Mouse (Mus musculus) heart, embryonic 11.5 days (tissue): ENCODE results near the gene Tbca. TPM values are rescaled to one million over a fixed set of nuclear protein-coding genes. Genes with fewer than 3 reads are reported as not detected.
A peak's percentile ranks its signal among the peaks of the same experiment; 100 is the strongest.

Experiments
- ATAC-seq: fragments of 200-750 bp; cut with Nextera tagmentation; replicated peaks from 2 replicates; pipeline ENCODE4 v1.8.0; 2017; ENCODE audit warnings: moderate library complexity; ENCODE audit not compliant: insufficient number of reproducible peaks, low FRiP score, low TSS enrichment
- H3K27ac ChIP-seq: fragments of 300-500 bp; sonication (generic); 2 replicates; pipeline ENCODE4 v1.5.1; 2014; ENCODE audit warnings: mild to moderate bottlenecking, low read depth, low read length
- H3K27me3 ChIP-seq: fragments of 300-500 bp; sonication (generic); 2 replicates; pipeline ENCODE4 v1.6.1; 2014; ENCODE audit warnings: mild to moderate bottlenecking, low read length, mixed read lengths; ENCODE audit not compliant: control insufficient read depth, insufficient read depth
- H3K36me3 ChIP-seq: fragments of 300-500 bp; sonication (generic); 2 replicates; pipeline ENCODE4 v1.6.1; 2014; ENCODE audit warnings: mild to moderate bottlenecking, low read length, moderate library complexity, mixed read lengths; ENCODE audit not compliant: control insufficient read depth, insufficient read depth
- H3K4me1 ChIP-seq: fragments of 300-500 bp; sonication (generic); 2 replicates; pipeline ENCODE4 v1.6.1; 2014; ENCODE audit warnings: low read length; ENCODE audit not compliant: control insufficient read depth, insufficient read depth
- H3K4me2 ChIP-seq: fragments of 300-500 bp; sonication (generic); 2 replicates; pipeline ENCODE4 v1.6.1; 2014; ENCODE audit warnings: mild to moderate bottlenecking, moderate library complexity
- H3K4me3 ChIP-seq: fragments of 300-500 bp; sonication (generic); 2 replicates; pipeline ENCODE4 v1.5.1; 2014; ENCODE audit warnings: low read depth, low read length
- H3K9ac ChIP-seq: fragments of 300-500 bp; sonication (generic); 2 replicates; pipeline ENCODE4 v1.6.1; 2014; ENCODE audit warnings: mild to moderate bottlenecking, low read depth, low read length, moderate library complexity
- H3K9me3 ChIP-seq: fragments of 300-500 bp; sonication (generic); replicated peaks from 2 replicates; pipeline ENCODE4 v1.6.1; 2016; ENCODE audit warnings: low read length; ENCODE audit not compliant: control insufficient read depth
- WGBS: fragments of 180-500 bp; shearing (Covaris S2); extraction: QIAGEN DNeasy Blood & Tissue Kit; methylation state at CpG from one replicate; pipeline ENCODE4 v1.1.7; 2014; ENCODE audit not compliant: insufficient replicate concordance; 5-methylcytosine and 5-hydroxymethylcytosine counted together
- polyA plus RNA-seq: library from polyadenylated mRNA; unstranded; fragments of >200 nt; fragmentation: Nextera tagmentation; extraction: Ambion mirVana; gene quantifications from 2 replicates; pipeline ENCODE4 v1.2.1, GENCODE M21; 2014

The Tbca gene
- polyA plus RNA-seq, 1 experiment from 2014 or later, result 258 TPM

DNA sequence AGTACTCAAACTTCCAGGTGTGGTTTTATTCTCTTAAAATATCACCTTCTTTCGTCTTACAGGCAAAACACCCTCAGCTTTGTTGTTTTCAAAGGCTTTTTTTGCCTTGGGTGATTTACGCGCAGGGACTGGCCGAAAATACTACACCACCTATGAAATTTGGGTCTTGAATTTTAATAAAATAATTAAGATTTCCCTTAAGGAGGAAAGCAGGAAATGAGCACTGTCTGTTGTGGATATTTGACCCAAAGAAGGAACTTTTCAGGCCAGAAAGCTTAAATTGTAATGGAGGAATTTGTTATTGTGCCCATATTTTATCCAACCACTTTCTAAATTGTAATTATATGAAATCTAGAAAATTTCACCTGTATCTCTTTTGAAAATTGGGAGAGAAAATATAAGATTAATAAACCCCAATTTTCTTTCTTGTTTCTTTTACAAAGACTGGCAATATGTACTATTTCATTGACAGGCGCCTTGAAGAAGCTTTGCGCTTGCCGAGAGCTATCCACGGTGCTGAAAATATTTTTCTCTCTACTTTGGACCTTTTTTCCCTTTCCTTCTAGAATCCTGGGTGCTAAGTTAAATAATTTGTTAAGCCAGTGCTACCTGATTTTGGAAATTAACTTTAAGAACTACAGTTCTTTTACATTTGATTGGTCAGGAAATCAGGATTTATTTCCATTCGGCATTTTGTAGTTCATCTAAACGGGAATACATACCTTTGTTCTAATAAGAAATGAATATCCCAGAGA lies 89.5 kb downstream of the Tbca start:
- Histone ChIP-seq H3K9ac (no peak overlapping the region), H3K4me1 (peaks cover 12% of the 10 kb centered on the region), H3K27ac (no peak overlapping the region), H3K4me3 (no peak overlapping the region), H3K27me3 (peaks cover 79% of the 10 kb centered on the region), H3K9me3 (no peaks in the 10 kb centered on the region), H3K36me3 (no peaks in the 10 kb centered on the region), H3K4me2 (no peak overlapping the region)
- 15% methylated on average over 10 of the region's 10 CpGs for WGBS
- no peak for ATAC-seq

GRCm38 (mm10) chr13:94881201-94881600 lies 92.5 kb downstream of the Tbca start:
- 1% methylated on average over 3 of the region's 3 CpGs for WGBS
- H3K4me1 ChIP-seq, result peaks cover 19% of the 10 kb centered on the region
- no peaks in the 10 kb centered on the region for H3K9me3 ChIP-seq
- no peak overlapping the region for H3K9ac ChIP-seq
- H3K4me2 ChIP-seq, result no peak overlapping the region
- no peak for ATAC-seq
- H3K4me3 ChIP-seq, result no peak overlapping the region
- H3K36me3 ChIP-seq, result no peaks in the 10 kb centered on the region
- peaks cover 80% of the 10 kb centered on the region for H3K27me3 ChIP-seq
- H3K27ac ChIP-seq, result no peak overlapping the region

DNA sequence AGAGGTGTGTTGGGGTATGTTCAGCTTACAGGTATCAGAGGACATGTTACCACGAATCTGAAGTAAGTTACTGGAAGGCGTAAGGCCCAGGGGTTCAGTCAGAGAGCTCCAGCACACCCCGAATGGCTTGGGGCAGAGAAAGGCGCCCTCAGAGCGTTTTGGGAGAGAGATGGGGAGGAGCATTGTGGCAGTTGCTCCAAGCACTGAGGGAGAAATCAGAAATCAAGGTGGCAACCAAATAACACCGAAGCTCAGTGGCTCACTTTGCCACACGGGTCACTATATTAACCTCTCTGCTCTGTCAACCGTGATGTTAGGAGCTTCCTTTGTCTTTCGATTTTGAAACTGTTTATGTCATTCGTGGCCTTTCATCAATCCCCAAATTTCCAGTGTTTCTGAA lies 93.5 kb downstream of the Tbca start:
- no peak overlapping the region for H3K27ac ChIP-seq
- ATAC-seq, result no peak
- peak overlapping the region; percentile 52 for H3K4me3 ChIP-seq
- 3% methylated on average over 10 of the region's 10 CpGs for WGBS
- H3K36me3 ChIP-seq, result no peaks in the 10 kb centered on the region
- H3K27me3 ChIP-seq, result peaks cover 73% of the 10 kb centered on the region
- no peak overlapping the region; the same call in 1 of the 2 replicates for H3K4me2 ChIP-seq
- H3K9me3 ChIP-seq, result no peaks in the 10 kb centered on the region
- H3K4me1 ChIP-seq, result peaks cover 19% of the 10 kb centered on the region
- H3K9ac ChIP-seq, result no peak overlapping the region

DNA sequence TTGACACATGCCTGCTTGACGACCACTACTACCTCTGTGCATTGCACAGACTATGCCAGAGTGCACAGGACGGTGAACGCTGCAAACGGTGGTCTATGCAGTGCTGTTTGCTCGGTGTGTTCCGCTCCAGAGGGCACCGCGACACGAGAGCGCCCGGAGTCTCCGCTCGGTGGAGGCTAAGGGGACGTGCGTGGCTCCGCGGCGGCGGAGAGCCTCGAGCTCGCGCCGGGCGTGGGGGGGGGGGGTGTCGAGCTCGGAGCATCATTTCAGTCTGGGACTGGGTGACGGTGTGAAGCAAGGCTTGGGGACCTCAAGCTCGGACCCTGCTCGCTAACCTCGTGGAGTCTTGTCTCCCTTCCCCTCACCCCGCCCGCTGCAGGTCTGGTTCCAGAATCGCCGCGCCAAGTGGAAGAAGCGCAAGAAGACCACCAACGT lies 94.0 kb downstream of the Tbca start:
- Histone ChIP-seq H3K27ac (no peak overlapping the region), H3K4me3 (peak overlapping the region; percentile 52), H3K4me1 (peaks cover 19% of the 10 kb centered on the region), H3K4me2 (peak overlapping the region; percentile 93), H3K36me3 (no peaks in the 10 kb centered on the region), H3K27me3 (peaks cover 71% of the 10 kb centered on the region), H3K9me3 (no peaks in the 10 kb centered on the region), H3K9ac (no peak overlapping the region)
- no peak for ATAC-seq
- WGBS, result 0% methylated on average over 36 of the region's 37 CpGs

DNA sequence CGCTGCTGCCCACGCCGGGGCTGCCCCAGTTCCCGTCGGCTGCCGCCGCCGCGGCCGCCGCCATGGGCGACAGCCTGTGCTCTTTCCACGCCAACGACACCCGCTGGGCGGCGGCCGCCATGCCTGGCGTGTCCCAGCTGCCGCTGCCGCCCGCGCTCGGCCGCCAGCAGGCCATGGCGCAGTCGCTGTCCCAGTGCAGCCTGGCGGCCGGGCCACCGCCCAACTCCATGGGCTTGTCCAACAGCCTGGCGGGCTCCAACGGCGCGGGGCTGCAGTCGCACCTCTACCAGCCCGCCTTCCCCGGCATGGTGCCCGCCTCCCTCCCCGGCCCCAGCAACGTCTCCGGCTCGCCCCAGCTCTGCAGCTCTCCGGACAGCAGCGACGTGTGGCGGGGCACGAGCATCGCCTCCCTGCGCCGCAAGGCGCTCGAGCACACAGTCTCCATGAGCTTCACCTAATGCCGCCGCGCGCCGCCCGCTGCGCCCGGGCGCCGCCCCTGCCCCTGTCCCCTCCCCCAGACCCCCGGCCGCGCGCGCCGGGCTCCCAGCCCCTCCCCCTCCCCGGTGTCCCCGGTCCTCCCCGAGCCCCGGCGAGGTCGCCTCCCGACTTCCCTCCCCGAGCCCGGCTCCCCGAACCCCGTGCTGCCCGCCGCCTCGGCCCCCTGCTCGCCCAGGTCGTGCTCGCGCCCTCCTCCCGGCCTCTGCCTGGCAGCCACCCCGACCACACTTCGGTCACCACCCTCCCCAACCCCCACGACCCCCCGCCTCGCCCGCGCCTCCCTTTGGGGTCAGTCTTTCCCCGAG lies 94.7 kb downstream of the Tbca start:
- ATAC-seq, result peak; percentile 77; the same call in 1 of the 2 replicates

GRCm38 (mm10) chr13:94883966-94884960 lies 95.6 kb downstream of the Tbca start:
- ATAC-seq, result no peak

More for the DNA sequence above, 94.7 kb downstream of the Tbca start:
- Histone ChIP-seq H3K9ac (no peak overlapping the region), H3K4me3 (peak overlapping the region; percentile 52), H3K4me1 (peaks cover 19% of the 10 kb centered on the region), H3K9me3 (no peaks in the 10 kb centered on the region), H3K27ac (no peak overlapping the region), H3K36me3 (no peaks in the 10 kb centered on the region), H3K27me3 (peaks cover 74% of the 10 kb centered on the region), H3K4me2 (peak overlapping the region; percentile 93)
- 1% methylated on average over 69 of the region's 95 CpGs for WGBS

DNA sequence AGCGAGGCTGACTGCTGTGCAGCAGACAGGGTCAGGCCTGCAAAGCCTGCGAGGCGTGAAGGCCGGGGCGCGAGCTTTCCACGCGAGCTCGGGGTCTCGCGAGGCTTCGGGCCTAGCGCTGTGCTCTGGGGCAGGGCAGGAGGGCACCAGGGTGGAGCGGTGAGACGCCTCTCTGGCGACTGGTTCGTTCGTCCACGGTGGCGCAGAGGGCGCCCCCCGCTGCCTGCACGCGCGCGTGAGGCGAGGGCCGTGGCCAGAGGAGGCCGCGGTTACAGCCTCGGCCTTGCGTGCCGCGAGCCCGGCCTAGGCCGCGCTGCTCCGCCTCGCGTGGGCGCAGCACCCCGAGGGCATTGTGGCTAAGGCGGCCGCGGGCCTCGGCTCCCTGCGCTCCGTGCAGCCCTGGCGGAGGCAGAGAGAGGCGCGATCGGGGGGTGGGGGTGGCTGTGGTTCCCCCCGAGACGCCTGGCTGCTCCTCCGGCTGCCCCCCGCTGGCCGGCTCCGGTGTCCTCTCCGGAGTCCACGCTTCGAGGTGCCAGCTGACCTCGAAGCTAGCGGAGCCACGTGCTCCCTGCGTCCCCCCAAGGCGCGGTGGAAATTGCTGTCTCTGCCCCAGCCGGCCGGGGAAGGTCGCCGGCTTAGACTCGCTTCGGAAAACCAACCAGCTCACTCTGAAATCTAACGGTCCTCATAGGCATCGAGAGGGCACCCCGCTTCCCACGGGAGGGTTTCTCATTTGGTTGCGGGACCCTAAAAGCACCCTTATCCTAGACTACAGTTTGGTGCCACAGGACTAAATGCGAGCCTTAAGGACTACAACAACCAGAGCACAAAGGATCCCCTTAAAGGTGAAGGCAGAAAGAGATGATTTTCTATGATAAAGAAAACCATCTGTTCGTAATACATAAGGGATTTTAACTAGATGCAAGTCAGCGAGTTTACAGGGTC lies 96.9 kb downstream of the Tbca start:
- no peak overlapping the region for H3K9ac ChIP-seq

More at GRCm38 (mm10) chr13:94883966-94884960, 95.6 kb downstream of the Tbca start:
- Histone ChIP-seq H3K4me3 (peak overlapping the region; percentile 52), H3K27ac (no peak overlapping the region), H3K9ac (no peak overlapping the region), H3K9me3 (no peaks in the 10 kb centered on the region), H3K4me1 (peaks cover 19% of the 10 kb centered on the region), H3K27me3 (peaks cover 79% of the 10 kb centered on the region), H3K4me2 (peak overlapping the region; percentile 93), H3K36me3 (no peaks in the 10 kb centered on the region)
- 2% methylated on average over 36 of the region's 36 CpGs for WGBS

More for the DNA sequence above, 96.9 kb downstream of the Tbca start:
- Histone ChIP-seq H3K36me3 (no peaks in the 10 kb centered on the region), H3K4me3 (peak overlapping the region; percentile 30), H3K4me1 (peaks cover 19% of the 10 kb centered on the region), H3K9me3 (no peaks in the 10 kb centered on the region), H3K4me2 (peak overlapping the region; percentile 56), H3K27me3 (peaks cover 74% of the 10 kb centered on the region), H3K27ac (no peak overlapping the region)
- 0 out of 2 replicates have a peak, but pooled peaks have one; percentile 22 for ATAC-seq
- WGBS, result 3% methylated on average over 80 of the region's 81 CpGs
